Mouse (Mus musculus) layer of hippocampus, postnatal 14 days (tissue): ENCODE results near the gene Ankrd28. TPM values are rescaled to one million over a fixed set of nuclear protein-coding genes. Genes with fewer than 3 reads are reported as not detected.

Experiments used
- DNase-seq, 2 experiments: peaks; one replicate each; pipeline ENCODE4 v3.0.0; 2021 to 2022; ENCODE audit warnings: low spot score in 2 of 2, mixed read lengths in 1 of 2
- total RNA-seq, 2 experiments: library from RNA; stranded (reverse); gene quantifications; 2 replicates each; pipeline ENCODE4 v1.2.3; 2021

Gene Ankrd28
- total RNA-seq, 2 experiments from 2014 or later, result 49.9 to 53.9 TPM

DNA sequence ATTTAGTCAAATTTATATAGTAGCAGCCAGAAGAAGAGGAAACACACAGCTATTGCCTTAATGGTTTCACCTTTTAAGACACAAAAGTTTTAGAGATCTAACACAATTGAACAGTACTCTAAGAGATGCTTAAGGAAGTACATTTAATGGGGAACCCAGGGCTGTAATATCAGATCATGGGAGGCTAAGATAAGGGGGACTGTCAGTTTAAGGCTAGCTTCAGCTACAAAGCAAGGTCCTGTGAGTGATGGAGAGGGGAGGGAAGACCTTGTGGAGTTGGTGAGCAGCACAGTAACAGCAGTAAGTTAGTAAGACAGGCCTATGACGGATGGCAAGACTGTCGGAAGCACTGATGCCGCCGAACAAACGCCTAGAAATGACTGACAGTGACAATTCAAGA lies 113.1 kb downstream of the Ankrd28 start:
- no peak for DNase-seq

DNA sequence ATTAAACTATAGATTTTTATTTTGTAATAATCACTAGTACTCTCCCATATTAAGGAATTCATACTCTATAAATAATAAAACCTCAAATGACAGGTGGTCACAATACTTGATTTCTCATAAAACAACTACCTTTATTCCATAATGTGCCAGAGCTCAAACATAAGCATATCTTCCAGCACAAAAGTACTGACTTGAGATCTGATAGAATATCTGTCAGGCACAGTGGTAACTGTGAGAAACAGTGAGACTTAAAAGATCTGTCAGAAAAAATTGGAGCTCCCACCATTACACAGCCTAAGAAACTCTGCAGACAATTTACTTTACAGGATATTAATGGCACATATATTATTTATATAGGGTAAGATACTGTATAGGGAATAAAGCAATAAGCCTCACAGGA lies 114.8 kb downstream of the Ankrd28 start:
- DNase-seq, result no peak

DNA sequence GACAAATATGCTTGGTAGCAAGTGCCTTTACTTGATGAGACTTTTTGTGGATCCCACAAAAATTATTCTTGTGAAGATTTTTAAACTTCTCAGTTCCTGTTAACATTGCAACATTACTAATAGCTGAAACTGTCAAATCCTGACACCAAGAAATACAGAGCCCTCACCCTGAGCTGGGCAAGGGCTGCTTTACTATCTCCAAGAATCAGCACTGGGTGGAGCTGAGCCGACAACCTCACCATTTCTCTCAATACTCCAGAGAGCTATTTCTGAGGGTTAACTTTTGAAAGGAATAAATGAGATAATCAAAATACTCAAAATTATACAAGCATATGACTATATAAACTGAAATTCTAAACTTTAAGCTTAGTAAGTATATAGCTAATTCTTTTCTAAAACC lies 121.1 kb downstream of the Ankrd28 start:
- DNase-seq, result no peak

DNA sequence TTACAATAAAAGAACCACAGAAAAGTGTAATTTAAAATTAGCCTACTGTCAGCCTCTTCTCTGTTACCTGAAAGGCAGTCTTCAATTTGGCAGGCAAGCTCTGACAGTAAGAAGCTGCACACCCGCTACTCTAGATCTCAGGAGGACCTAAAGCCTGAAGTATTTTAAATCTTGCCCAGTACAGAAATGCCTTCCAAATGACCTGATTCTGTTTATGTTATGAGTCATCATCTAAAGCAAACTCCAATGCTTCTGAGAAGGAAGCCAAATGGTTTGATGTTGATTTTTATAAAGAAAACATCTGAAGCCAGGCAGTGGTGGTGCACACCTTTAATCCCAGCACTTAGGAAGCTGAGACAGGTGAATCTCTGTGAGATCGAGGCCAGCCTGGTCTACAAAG lies 130.1 kb downstream of the Ankrd28 start:
- no peak for DNase-seq

DNA sequence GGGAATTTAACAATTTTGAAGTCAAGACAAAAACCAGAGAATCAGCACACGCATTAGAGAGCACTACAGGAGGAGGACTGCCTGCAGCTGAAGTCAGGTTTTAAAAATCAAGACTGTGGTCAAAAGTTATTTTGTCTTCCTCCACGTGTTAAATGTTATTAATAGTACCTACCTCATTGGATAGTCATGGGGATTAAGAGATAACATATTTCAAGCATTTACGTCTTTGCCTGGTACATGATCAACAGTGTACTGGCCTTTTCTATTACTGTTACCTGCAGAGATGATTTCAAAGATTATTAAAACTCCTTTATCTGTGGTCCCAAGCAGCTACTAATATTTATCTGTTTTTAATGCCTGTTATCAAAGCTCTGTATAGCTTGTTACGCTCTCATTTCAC lies 132.7 kb downstream of the Ankrd28 start:
- no peak for DNase-seq

DNA sequence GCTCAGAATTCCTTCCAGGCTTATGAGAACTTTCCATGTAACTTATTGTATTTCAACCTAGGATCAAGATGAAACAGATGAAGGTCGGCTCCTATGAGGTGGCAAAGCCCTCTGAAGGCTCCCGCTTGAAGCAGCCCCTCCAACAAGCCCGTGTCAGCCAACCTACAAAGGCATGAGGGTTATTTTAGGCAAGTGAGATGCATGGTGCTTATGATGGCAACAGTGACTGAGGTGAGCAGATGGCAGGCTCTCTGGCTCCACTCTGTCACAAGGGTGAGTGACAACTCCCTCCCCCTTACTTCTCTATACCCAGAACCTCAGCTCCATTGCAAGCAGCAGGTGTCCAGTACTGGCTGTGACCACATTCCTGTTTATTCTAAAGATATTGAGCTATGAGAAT lies 133.1 kb downstream of the Ankrd28 start:
- no peak for DNase-seq

DNA sequence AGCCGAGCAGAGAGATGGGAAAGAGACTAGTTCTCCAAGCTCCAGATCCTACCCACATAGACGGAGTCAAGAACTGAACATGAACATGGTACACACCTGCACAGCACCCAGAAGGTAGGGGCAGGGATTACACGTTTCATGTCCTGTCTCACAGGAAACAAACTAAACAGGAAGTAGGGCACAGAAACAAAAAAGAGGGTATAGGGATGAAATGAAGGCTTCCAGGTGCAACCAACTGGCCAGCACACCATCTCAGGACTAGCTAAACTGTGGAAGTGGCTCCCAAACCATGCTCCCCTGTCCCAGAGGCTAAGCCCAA lies 133.5 kb downstream of the Ankrd28 start:
- DNase-seq, result no peak

DNA sequence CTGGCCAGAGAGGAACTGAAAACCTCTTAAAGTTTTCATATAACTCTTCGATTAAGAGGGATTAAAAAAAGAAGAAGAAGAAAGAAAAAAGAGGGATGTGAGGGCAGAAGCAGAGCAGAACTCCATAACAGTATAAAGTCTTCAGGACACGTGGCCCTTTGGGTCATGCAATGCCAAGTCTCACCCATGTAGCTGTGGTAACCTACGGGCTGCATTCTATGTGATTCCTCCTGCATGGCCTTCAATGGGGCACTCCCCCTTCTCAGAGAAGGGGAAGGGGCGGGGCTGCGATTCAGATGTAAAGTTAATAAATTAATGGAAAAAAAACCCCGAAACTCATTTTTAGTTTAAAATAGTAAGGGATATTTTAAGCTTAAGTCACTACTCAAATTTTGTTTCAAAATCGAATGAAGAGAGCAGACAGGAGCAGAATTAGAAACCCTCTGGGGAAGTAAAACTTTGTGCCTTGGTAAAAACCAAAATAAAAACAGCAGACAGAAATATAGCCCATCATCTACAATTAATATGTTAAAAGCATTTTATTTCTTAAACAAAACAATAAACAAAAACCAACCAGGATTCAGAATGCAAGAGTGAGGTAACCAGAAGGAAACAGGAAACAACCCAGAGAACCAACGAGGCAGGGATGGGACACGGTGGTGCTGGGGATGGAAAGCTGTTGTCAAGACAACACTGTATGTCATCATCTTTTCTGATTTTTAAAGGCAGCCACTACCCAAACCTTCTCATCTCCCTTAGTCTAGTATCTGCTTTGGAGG lies 134.1 kb downstream of the Ankrd28 start:
- DNase-seq, result no peak

DNA sequence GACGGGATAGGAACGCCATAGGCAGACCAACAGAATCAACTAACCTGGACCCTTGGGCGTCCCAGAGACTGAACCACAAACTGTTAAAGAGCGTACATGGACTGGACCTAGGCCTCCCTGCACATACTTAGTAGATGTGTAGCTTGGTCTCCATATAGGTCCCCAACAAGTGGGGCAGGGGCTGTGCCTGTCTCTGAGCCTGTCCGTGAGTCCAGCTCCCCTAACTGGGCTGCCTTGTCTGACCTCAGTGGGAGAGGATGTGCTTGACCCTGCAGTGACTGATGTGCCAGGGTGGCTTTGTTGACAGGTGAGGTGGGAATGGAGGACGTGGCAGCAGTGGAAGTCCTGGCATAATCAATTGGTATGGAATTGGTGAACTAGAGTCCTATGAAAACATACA lies 137.9 kb downstream of the Ankrd28 start:
- no peak for DNase-seq

DNA sequence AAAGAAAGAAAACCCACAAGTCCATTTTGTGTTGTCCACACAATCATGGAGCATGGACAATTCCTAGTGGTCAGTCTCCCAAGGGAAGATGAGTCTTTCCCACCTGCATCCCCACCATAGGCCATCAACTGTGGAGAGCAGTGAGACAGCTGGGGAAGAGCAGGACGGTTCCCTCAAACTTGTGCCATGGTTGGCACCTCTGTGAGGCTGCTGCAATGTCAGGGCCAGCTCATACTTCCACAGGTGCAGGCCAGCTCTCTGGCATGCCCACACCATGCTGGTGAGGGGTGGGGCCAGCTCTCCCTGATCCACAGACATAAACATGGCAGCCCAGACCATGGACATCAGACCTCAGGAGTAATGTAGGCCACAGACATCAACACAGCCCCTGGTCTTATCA lies 144.2 kb downstream of the Ankrd28 start:
- DNase-seq, result no peak

DNA sequence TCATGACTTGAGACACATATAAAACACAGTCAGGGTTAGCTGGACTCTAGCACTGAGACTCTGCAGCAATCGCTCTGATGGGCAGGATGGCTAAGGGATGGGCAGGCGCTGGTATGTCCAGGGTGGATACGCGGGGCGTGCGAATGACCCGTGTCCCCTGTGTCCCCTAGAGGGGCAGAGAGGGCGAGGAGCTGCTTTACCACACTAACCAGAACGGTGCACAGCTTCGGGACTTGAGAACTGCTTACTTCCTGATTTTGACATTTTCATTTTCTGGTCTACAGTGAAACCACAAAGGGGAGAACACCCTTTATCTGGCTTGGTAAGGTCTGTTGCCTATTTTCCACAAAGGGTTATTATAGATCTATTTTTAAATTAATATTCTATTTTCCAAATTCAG lies 144.8 kb downstream of the Ankrd28 start:
- DNase-seq, result no peak

DNA sequence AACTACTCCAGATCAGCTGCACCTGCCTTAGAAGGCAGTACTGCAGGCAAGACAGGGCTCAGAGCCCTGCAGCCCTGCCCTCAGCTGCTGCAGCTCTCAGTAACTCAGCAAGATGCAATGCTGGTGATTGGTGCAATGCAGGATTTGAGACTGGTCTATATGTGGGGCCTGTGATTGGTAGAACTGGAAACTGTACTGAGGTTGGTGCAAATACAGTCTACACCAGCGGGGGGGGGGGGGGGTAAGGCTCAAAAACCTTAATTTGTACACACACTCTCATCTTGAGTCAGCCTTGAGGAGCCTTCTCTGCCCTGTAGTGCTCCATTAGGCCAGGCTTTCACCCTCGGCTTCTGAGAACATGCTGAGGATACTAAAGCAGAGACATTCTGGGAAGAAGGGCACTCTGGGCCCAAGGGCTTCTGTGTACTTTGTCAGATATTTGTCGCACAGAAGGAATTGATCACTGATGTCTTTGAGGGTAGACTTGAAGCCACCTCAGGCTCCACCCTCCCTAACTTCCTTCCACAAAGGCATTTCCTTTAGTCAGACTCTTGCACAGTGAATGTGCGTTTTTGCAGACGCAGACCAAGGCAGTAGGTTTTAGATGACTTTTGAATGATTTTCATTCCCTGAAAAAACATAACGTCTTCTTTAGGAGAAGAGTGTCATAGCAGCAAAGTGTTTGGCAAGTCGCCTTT lies 146.0 kb downstream of the Ankrd28 start:
- DNase-seq, result no peak

DNA sequence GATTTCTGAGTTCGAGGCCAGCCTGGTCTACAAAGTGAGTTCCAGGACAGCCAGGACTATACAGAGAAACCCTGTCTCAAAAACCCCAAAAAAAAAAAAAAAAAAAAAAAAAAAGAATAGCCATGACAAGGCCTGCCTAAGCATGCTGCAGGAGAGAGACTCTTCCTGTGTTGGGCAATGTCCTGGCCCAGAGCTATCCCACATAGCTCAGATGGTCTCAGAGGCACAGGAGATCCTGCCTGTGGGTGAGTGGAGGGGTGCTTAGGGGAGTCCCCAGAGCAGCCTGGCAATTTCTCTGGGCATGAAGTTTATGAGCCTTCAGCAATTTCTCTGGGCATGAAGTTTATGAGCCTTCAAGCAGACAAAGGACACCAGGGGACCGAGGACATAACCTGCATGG lies 146.8 kb downstream of the Ankrd28 start:
- DNase-seq, result no peak

DNA sequence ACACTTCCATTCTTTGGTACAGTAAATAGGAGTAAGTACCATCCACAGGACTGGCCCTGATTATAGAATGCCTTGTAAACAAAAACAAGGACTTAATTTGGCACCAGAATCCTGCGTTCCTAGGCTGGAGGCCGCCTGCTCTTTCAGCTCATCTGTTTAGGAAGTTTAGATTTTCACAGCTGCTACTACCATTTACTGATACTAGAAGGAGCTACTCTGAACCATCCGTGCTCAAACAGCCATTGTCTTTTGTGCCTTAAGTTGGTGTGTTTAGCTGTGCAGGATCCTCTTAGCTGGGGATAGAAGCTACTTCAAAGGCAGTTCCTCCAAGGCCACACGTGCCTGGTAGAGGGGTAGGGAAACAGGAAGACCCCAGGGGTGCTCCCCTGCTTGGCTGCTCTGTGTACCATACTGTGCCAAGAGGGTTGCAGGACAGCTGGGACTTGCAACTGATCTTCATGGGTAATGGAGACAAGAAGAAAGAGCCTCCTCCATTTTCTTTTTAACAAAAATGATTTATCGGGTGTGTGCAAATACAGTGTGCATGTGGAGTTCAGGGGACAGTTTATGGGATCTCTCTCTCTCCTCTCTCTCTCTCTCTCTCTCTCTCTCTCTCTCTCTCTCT lies 148.4 kb downstream of the Ankrd28 start:
- no peak for DNase-seq

DNA sequence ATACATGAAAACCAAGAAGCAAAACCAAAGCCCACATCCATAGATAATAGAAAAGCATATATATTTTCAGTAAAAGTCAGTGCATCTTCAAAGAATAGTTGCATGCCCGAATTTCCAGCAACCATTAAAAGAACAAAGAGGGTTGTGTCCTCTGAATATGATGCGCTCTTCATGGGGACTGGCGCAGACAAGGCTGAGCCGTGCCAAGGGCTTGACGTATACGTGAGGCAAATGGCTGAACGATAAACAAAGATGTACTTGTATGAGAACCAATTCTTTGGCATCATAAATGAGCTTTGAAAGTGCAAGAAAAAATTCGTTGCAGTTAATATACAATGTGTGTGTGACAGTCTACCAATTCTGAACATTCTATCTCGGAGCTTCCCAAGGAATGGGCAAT lies 149.2 kb downstream of the Ankrd28 start:
- no peak for DNase-seq

DNA sequence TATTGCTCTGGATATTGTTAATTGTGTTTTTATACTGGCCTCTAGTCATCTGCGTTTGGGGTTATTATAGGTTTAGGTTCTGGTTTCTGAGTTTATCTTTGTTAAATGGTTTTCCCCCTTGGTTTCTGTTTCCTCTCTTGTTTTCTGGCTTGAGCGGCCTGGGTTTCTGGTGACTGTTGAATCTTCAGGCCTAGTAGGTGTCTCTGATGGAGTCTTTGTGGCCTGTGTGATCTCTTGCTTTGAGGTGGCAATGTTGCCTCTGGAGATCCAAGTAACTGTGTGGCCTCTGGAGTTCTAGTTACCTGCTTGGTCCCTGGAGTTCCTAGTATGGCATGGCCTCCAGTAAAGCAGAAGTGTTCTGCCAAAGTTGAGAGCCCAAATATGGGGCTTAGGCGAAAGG lies 149.8 kb downstream of the Ankrd28 start:
- no peak for DNase-seq

DNA sequence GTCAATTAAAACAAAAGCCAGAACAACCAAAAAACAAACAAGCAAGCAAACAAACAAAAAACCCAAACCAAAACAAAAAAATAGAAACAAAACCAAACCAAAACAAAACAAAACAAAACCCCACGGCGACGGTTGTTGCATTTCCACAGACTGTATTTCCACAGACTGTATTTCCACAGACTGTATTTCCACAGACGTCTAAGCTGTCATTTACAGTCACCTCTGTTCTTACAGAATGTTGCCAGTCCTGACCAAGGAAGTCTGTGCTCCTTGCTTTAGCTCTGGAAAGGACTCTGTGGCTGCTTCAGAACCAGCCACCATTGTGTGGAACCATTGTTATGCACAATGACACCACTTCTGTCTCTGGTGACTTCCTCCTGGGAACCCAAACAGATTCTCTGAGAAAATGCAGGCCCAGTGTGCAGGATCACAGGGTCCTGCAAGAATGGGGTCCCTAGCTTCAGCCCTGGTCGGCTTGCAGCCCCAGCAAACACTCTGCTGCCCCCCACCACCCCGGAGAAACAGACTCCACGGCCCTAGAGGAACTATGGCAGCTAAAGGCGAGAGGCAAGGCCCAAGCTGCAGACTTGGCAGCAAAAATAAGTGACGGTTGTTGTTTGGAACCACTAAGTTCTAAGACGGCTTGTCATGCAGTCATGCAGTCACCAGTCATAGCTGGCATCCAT lies 158.7 kb downstream of the Ankrd28 start:
- DNase-seq, result no peak

DNA sequence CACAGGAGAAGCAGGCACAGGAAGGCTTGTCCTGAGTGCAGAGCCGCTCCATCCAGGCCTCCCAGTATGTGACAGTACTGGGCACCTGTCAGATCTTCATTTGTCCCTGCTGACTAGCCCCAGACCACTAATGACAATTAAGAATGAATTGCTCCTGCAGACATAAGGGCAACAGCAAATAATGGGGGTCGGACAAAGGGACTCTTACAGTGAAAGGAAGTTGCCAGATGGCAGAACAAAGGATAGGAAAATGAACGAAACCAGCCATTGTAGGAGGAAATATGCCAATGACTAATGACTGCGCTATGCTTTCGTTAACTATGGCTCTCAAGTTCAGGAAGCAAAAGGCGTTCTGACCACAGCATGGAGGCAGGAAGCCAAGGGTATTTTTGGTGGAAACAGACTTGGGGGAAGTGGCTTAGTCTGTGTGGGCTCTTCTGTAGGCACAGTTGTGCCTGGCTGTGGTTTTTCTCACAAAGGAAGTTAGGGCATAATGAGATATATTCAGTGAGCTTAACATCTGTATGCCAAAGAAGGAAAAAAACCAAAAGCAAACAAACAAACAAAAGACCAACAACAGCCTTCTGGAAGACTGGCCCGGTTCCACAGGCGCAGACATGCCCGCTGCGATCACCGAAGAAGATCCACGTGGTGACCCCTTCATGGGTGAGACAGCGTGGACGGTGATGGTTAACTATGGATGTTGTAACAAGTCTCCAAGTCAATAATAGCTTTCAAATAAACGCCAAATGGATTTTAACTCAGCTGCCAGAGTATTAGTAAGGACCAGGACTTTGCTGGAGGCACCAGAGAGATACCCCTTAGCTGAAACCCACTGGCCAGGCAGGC lies 160.6 kb downstream of the Ankrd28 start:
- DNase-seq, result peak in 1 of 2 experiments; percentile 58

DNA sequence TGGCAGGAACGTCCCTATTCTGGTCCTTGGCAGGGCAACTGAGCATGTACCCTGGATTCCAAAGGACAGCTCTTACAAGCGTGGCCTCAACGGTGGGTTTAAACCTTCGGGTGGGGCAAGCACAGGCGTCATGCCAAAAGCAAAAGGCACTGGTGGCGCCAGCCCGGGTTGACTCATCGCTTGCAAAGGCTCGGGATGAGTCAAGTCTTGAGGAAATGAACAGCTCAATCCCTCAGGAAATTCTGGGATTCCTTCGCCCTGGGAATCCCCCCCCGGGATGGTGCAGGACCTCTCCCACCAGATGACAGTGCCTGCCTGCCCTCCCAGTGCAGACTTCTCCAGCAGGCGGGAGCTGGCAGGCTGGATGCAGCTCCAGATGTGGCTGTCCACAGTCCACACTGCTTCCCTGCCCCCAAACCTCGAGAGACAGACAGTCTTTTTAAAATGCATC lies 161.3 kb downstream of the Ankrd28 start:
- peak in 1 of 2 experiments; percentile 60 for DNase-seq

DNA sequence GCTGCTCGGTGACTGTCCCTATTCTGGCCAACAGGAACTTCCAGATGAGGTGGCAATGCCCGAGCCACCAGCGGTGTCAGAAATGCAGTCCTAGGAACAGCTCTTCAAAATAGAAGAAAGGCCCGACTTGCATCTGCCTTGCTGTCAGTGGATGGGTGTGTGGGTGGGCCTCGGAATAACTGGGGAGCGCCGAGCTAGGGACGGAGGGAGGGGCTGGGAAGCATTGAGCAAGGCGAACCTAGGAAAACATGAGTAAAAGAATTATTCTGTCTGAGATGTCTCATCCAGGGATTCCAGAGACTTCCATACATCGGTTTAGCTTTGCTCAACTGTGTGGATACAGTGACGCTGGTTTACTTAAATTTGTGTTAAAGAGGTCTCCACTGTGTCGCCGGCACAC lies 162.1 kb downstream of the Ankrd28 start:
- DNase-seq, result no peak

DNA sequence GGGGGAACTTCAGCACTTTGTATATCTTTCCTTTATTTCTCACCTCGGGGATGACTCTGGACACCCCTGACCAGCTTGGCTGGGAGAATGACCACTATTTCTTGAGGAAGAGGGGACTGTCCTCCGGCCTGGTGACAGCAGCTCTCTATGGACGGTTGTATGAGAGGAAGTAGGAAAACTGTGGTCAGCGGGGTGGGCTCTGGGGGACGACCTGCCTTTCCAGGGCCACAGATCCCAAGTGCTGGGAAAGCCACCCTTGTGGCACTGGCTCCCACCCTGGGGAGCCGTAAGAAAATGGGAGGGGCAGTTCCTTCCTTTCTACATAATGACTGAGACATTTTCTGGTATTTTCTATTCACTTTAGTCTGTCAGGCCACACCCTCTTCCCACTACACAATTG lies 162.7 kb downstream of the Ankrd28 start:
- no peak for DNase-seq
